Mouse (Mus musculus) forebrain, embryonic 12.5 days (tissue): ENCODE results near the gene Zfyve1. TPM values are rescaled to one million over a fixed set of nuclear protein-coding genes. Genes with fewer than 3 reads are reported as not detected.

ENCODE experiments used
- ATAC-seq: fragments of 200-750 bp; cut with Nextera tagmentation; 2 replicates; pipeline ENCODE4 v1.8.0; 2017; ENCODE audit warnings: moderate TSS enrichment; ENCODE audit not compliant: low FRiP score
- H3K27ac ChIP-seq: fragments of 300-500 bp; sonication (generic); 2 replicates; pipeline ENCODE4 v1.5.1; 2016; ENCODE audit warnings: mild to moderate bottlenecking
- H3K27me3 ChIP-seq: fragments of 300-500 bp; sonication (generic); 2 replicates; pipeline ENCODE4 v1.6.1; 2016; ENCODE audit warnings: mild to moderate bottlenecking
- H3K36me3 ChIP-seq: fragments of 300-500 bp; sonication (generic); replicated peaks from 2 replicates; pipeline ENCODE4 v1.6.1; 2016; ENCODE audit warnings: mild to moderate bottlenecking
- H3K4me1 ChIP-seq: fragments of 300-500 bp; sonication (generic); 2 replicates; pipeline ENCODE4 v1.6.1; 2016
- H3K4me2 ChIP-seq: fragments of 300-500 bp; sonication (generic); 2 replicates; pipeline ENCODE4 v1.6.1; 2016; ENCODE audit warnings: mild to moderate bottlenecking, moderate library complexity
- H3K4me3 ChIP-seq: fragments of 300-500 bp; sonication (generic); replicated peaks from 2 replicates; pipeline ENCODE4 v1.5.1; 2016; ENCODE audit warnings: mild to moderate bottlenecking
- H3K9ac ChIP-seq: fragments of 300-500 bp; sonication (generic); 2 replicates; pipeline ENCODE4 v1.6.1; 2016; ENCODE audit warnings: mild to moderate bottlenecking
- H3K9me3 ChIP-seq: fragments of 300-500 bp; sonication (generic); 2 replicates; pipeline ENCODE4 v1.6.1; 2016
- WGBS: fragments of 180-500 bp; shearing (Covaris S2); methylation state at CpG from one replicate; pipeline ENCODE4 v1.1.7; 2016; 5-methylcytosine and 5-hydroxymethylcytosine counted together
- polyA plus RNA-seq: library from polyadenylated mRNA; unstranded; fragments of >200 nt; fragmentation: Nextera tagmentation; extraction: Ambion mirVana; gene quantifications from 2 replicates; pipeline ENCODE4 v1.2.1, GENCODE M21; 2016

The Zfyve1 gene
- polyA plus RNA-seq, 1 experiment from 2014 or later = 35.0 TPM

DNA sequence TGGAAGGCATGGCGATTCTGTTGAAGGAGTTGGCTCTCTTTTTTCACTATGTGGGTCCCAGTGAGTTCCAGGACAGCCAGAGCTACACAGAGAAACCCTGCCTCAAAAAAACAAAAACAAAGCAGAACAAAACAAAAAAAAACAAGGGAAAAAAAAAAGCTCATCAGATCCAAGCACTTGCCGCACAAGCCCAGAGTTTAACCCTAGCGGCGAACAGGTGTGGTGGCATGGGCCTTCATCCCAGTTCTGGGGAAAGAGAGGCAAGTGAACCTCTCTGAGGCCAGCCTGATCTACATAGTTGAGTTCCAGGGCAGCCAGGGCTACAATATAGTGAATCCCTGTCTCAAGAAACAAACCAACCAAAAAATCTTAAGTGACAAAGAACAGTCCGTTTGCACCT, 19.6 kb downstream of the Zfyve1 start:
- H3K9me3 ChIP-seq = no peaks in the 10 kb centered on the region
- H3K4me2 ChIP-seq = no peak overlapping the region
- WGBS = 96% methylated on average over 5 of the region's 5 CpGs
- no peak overlapping the region for H3K9ac ChIP-seq
- ATAC-seq = no peak
- H3K27ac ChIP-seq = no peak overlapping the region
- peaks cover 58% of the 10 kb centered on the region for H3K36me3 ChIP-seq
- H3K4me1 ChIP-seq = peaks cover 10% of the 10 kb centered on the region; the same call in 1 of the 2 replicates
- no peak overlapping the region for H3K4me3 ChIP-seq
- no peaks in the 10 kb centered on the region for H3K27me3 ChIP-seq

DNA sequence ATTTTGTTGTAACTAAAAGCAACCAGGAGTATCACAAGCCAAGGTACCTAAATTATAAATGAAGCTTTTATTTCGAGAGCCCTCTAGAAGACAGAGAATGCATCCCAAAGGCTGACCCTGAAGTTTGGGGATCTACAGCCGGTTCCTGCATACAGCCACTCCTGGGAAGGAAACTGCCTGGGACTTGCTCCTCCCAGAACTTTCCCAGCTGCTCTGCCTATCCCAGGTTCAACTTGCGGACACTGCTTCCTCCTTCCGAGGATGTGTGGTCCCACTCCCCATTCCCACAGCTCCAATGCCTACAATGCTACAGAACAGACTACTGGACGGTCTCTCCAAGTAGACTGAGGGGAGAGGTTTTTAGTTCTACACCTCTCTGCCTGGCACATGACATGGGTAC, 24.3 kb downstream of the Zfyve1 start:
- Histone ChIP-seq H3K27me3 (no peaks in the 10 kb centered on the region), H3K36me3 (peaks cover 76% of the 10 kb centered on the region), H3K4me2 (no peak overlapping the region), H3K4me1 (no peaks in the 10 kb centered on the region), H3K9me3 (no peaks in the 10 kb centered on the region), H3K9ac (no peak overlapping the region), H3K27ac (no peak overlapping the region), H3K4me3 (no peak overlapping the region)
- ATAC-seq = no peak
- WGBS = 90% methylated on average over 5 of the region's 5 CpGs

DNA sequence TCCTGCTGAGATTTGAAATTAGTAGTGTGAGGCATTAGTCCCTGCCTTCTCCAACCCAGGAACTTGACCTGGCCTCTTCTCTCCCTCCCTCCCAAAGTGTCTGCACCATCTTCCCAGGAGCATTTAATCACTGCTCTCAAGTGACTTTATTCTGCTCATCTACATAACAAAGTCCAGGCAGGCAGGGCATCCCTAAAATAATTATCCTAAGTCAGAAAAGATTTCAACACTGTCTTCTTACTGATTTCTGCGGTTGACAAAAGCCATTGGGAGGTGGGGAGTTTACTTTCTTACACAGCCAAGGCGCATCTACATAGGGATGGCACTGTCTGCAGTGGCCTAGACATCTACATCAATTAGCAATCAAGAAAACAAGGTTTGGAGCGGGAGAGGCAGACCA, 27.2 kb downstream of the Zfyve1 start:
- Histone ChIP-seq H3K4me2 (no peak overlapping the region), H3K4me1 (no peaks in the 10 kb centered on the region), H3K4me3 (no peak overlapping the region), H3K27me3 (no peaks in the 10 kb centered on the region), H3K36me3 (peaks cover 82% of the 10 kb centered on the region), H3K9me3 (no peaks in the 10 kb centered on the region), H3K27ac (no peak overlapping the region), H3K9ac (no peak overlapping the region)
- 86% methylated on average over 3 of the region's 3 CpGs for WGBS
- no peak for ATAC-seq

DNA sequence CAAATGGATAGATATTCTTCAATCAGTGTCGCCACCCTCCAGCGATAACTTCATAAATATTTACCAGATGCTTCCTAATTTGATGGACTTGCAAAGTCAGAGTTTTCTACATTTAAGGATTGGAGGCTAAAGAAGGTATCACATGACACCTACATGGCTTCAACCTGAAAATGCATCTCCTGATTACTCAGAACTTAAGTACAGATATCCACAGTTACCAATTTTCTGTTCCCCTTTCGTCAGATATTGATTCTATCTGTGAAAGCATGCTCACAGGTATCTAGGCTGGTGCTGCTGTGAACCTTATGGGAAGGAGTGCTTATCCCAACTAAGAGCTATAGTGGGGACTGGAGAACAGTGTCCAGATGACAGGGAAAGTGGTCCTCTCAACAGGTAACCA, 34.4 kb downstream of the Zfyve1 start:
- no peak overlapping the region for H3K4me3 ChIP-seq
- H3K9me3 ChIP-seq = no peaks in the 10 kb centered on the region
- 90% methylated on average over 3 of the region's 3 CpGs for WGBS
- peaks cover 7% of the 10 kb centered on the region; the same call in 1 of the 2 replicates for H3K4me1 ChIP-seq
- H3K27ac ChIP-seq = no peak overlapping the region
- H3K4me2 ChIP-seq = no peak overlapping the region
- no peak overlapping the region for H3K9ac ChIP-seq
- ATAC-seq = no peak
- peaks cover 79% of the 10 kb centered on the region for H3K36me3 ChIP-seq
- H3K27me3 ChIP-seq = no peaks in the 10 kb centered on the region

DNA sequence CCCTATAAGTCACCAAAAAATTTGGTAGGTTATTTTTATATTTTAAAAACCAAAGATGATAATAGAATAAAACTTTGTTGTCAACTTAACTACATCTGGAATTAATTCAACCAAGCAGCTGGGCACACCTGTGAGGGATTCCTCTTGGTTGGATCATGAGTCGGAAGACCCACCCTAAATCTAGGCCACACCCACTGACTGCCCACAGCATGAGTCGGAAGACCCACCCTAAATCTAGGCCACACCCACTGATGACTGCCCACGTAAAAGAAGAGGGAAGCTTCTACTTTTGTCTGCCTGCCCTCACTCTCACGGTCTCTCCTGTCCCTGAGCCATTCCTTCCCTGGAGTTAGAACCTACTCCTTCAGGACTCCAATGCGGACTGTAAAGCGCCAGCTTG, 36.8 kb downstream of the Zfyve1 start:
- no peak overlapping the region for H3K9ac ChIP-seq
- H3K27me3 ChIP-seq = no peaks in the 10 kb centered on the region
- peaks cover 7% of the 10 kb centered on the region; the same call in 1 of the 2 replicates for H3K4me1 ChIP-seq
- no peak for ATAC-seq
- H3K9me3 ChIP-seq = no peaks in the 10 kb centered on the region
- H3K36me3 ChIP-seq = peaks cover 79% of the 10 kb centered on the region
- H3K4me2 ChIP-seq = no peak overlapping the region
- 72% methylated on average over 6 of the region's 6 CpGs for WGBS
- no peak overlapping the region for H3K4me3 ChIP-seq
- H3K27ac ChIP-seq = no peak overlapping the region

DNA sequence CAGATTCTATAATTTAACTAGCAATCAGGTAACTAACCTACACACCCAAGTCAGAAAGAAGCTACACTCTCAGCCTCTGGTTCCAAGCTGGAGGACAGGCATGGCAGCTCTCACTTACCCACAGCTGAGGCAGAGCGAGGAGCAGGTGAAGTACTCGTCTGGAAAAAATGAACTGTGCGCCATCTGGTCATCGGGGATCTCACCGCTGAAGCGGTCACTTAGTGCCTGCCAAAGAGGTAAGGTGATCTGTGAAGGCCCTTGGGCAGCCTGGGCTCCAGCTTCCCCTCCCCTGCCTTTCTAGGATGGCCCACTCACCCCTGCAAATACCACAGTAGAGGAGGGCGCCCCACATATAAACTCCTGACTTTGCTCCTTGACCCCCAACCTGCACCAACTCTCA, 38.5 kb downstream of the Zfyve1 start:
- H3K9me3 ChIP-seq = no peaks in the 10 kb centered on the region
- H3K4me3 ChIP-seq = no peak overlapping the region
- H3K9ac ChIP-seq = no peak overlapping the region
- H3K36me3 ChIP-seq = peaks cover 84% of the 10 kb centered on the region
- ATAC-seq = no peak
- no peaks in the 10 kb centered on the region for H3K27me3 ChIP-seq
- H3K4me1 ChIP-seq = peaks cover 7% of the 10 kb centered on the region; the same call in 1 of the 2 replicates
- no peak overlapping the region for H3K27ac ChIP-seq
- WGBS = 98% methylated on average over 7 of the region's 7 CpGs
- H3K4me2 ChIP-seq = no peak overlapping the region

DNA sequence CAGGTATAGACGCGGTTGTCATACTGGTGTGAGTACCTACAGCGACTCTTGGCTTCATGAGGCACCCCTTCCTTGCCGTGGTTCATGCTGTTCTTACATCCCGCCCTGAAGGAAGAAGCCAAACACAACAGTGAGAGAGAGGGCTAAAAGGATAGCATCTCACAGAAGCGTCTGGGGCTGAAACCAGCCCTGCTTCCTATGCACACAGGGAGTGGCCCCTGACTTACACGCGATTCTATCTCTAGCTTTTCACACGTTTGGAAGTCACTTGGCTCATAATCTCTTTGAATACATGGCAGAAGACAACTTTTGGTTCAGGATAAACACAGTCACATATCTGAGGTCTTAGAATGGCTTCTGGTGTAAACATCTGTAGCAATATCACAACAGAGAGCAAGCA, 41.4 kb downstream of the Zfyve1 start:
- Histone ChIP-seq H3K4me3 (no peak overlapping the region), H3K27ac (no peak overlapping the region), H3K4me2 (no peak overlapping the region), H3K9ac (no peak overlapping the region), H3K27me3 (no peaks in the 10 kb centered on the region), H3K9me3 (no peaks in the 10 kb centered on the region), H3K4me1 (no peaks in the 10 kb centered on the region), H3K36me3 (peaks cover 91% of the 10 kb centered on the region)
- WGBS = 64% methylated on average over 9 of the region's 9 CpGs
- ATAC-seq = no peak

DNA sequence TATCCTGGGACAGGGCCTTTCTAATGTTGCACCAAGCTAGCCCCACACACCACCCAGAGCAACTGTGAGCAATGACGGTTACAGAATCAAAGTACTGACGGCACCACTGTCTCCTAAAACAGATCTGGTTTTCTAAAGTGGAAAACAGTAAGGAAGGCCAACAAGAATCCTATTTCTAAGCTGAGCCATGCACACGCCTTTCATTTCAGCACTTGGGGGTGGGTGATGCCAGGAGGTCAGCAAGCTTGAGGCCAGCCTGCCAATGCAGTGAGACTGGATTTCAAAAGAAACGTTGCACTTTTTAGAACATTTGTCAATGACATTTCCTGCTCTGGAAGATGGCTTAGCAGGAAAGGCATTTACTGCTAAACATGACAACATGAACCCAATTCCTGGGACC, 43.2 kb downstream of the Zfyve1 start:
- ATAC-seq = no peak
- Histone ChIP-seq H3K4me2 (no peak overlapping the region), H3K27ac (no peak overlapping the region), H3K27me3 (no peaks in the 10 kb centered on the region), H3K9ac (no peak overlapping the region), H3K36me3 (peaks cover 96% of the 10 kb centered on the region), H3K4me1 (no peaks in the 10 kb centered on the region), H3K4me3 (no peak overlapping the region), H3K9me3 (no peaks in the 10 kb centered on the region)
- WGBS = 91% methylated on average over 4 of the region's 4 CpGs

DNA sequence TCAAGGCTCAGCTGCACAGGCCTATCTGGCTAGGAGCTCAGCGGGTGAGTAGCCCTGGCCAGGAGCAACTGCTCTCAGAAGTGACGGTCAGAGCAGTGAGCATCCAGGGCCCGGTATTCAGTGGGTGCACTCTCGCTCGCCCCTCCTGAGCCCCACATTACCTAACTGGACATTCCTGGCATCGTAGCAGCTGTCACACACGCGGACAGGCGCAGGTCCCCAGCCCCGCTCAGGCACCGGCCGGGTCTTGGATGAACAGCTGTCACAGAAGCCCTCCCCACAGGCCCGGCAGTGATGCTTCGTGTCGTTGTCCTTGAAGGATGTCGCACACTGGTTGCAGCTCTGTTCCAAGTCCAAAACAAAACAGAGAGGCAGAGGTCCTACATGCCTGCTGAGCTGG, 45.7 kb downstream of the Zfyve1 start:
- Histone ChIP-seq H3K4me3 (no peak overlapping the region), H3K27me3 (no peaks in the 10 kb centered on the region), H3K4me1 (no peaks in the 10 kb centered on the region), H3K9ac (no peak overlapping the region), H3K4me2 (no peak overlapping the region), H3K27ac (no peak overlapping the region), H3K36me3 (peaks cover 94% of the 10 kb centered on the region), H3K9me3 (no peaks in the 10 kb centered on the region)
- ATAC-seq = no peak
- 96% methylated on average over 16 of the region's 16 CpGs for WGBS

DNA sequence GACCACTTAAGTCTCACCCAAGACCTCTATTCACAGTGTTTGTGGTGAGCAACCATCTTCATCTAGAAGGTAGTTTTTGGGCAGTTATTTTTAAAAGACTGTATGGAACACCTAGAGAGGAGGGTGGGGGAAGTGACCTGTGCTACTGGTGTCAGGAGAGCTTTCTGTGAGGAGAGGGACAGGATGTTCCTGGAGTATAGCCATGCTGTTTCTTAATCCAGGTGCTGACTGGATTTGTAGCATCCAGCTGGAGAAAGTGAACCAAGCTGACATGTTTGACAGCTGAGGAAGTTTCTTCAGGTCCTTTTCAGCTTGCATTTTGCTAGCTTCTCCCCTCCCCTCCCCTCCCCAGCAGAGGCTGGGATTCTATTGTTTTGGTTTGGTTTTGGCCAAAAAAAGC, 52.2 kb downstream of the Zfyve1 start:
- Histone ChIP-seq H3K9me3 (no peaks in the 10 kb centered on the region), H3K4me3 (no peak overlapping the region), H3K4me1 (no peaks in the 10 kb centered on the region), H3K27me3 (no peaks in the 10 kb centered on the region), H3K27ac (no peak overlapping the region), H3K36me3 (peaks cover 68% of the 10 kb centered on the region), H3K9ac (no peak overlapping the region), H3K4me2 (no peak overlapping the region)
- no peak for ATAC-seq

DNA sequence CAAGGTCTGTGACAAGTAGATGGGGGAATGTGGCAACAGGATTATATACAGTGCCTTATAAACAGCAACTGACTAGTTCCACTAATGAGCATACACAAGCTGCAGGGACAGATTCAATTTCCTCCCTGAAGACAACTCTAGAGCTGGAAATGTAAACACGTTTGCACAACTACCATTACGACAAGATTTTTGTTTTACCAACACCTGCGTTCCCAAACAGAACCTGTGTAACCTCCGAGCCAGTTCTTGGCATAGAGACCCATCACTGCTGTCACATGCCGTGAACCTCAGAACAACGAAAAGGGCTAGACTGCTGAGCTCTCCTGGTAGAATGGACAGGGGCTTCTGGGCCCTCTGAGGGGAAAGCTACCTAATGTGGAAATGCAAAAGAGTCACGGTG, 53.0 kb downstream of the Zfyve1 start:
- ATAC-seq = no peak
- Histone ChIP-seq H3K4me1 (no peaks in the 10 kb centered on the region), H3K27me3 (no peaks in the 10 kb centered on the region), H3K27ac (no peak overlapping the region), H3K9ac (no peak overlapping the region), H3K9me3 (no peaks in the 10 kb centered on the region), H3K4me2 (no peak overlapping the region), H3K4me3 (no peak overlapping the region), H3K36me3 (peaks cover 69% of the 10 kb centered on the region)
- WGBS = 84% methylated on average over 7 of the region's 7 CpGs

DNA sequence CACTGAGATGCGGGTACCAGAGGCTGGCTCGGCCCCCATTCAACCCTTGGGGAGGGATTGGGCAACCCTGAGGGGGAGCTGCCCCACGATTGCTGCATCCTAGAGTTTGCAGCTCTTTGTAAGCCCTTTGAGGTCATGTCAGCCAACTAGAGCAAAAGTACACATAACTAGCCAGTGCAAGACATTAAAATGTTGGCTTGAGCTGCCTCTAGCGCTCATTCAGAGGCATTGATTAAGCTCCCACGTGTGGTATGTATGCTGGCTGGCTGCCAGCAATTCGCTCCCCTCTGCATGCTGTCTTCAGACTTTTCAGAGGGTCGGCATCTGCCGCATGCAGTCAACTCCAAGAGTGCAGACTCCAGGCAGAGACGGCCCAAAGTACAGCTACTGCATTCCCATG, 61.0 kb downstream of the Zfyve1 start:
- Histone ChIP-seq H3K9me3 (no peaks in the 10 kb centered on the region), H3K9ac (no peak overlapping the region), H3K36me3 (peaks cover 75% of the 10 kb centered on the region), H3K4me1 (peaks cover 8% of the 10 kb centered on the region), H3K4me2 (no peak overlapping the region), H3K27me3 (no peaks in the 10 kb centered on the region), H3K27ac (peak overlapping the region; percentile 42; the same call in 1 of the 2 replicates), H3K4me3 (no peak overlapping the region)
- 58% methylated on average over 9 of the region's 9 CpGs for WGBS
- peak; percentile 30; the same call in 1 of the 2 replicates for ATAC-seq

DNA sequence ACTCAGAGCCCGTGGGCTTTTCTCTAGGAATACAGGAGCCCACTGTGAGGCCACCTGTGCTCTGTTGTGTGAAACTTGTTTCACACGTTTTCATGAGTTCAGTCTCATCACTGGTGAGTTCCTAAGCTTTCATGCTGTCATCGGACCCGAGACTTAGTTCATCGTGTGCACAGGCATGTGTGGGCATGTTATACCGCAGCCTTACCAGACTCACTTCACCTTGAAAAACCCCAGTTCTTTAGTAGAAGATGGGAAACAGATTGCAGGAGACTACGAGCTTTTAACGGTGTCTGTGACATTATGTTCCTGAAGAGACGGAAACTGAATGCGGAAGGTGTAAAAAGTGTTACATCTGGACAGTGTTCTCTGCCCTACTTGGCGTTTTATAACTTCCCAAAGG, 61.6 kb downstream of the Zfyve1 start:
- WGBS = 91% methylated on average over 11 of the region's 11 CpGs
- ATAC-seq = no peak
- H3K4me2 ChIP-seq = no peak overlapping the region
- no peak overlapping the region for H3K9ac ChIP-seq
- H3K27me3 ChIP-seq = no peaks in the 10 kb centered on the region
- peaks cover 70% of the 10 kb centered on the region for H3K36me3 ChIP-seq
- H3K9me3 ChIP-seq = no peaks in the 10 kb centered on the region
- H3K4me3 ChIP-seq = no peak overlapping the region
- H3K27ac ChIP-seq = no peak overlapping the region
- peaks cover 8% of the 10 kb centered on the region for H3K4me1 ChIP-seq

DNA sequence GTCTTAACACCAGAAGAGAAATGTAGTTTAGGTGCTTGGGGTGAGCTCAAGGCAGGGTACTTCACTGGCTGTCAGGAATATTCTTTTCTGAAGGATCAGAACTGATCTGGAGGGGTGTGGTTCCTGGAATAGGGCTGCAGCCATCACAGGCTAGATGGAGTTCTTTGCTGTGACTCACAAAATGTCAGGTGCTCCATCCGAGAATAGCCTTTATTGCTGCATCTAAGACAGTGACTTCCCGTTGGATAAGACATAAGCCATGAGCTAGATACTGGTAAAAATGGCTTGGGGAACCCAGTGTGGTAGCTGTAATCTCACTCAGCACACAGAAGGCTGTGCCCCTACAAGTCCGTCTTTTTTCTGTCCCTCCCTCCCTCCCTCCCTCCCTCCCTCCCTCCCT, 62.8 kb downstream of the Zfyve1 start:
- WGBS = 93% methylated on average over 3 of the region's 3 CpGs
- Histone ChIP-seq H3K27ac (no peak overlapping the region), H3K4me2 (no peak overlapping the region), H3K4me3 (no peak overlapping the region), H3K9ac (no peak overlapping the region), H3K36me3 (peaks cover 64% of the 10 kb centered on the region), H3K4me1 (peaks cover 8% of the 10 kb centered on the region), H3K9me3 (no peaks in the 10 kb centered on the region), H3K27me3 (no peaks in the 10 kb centered on the region)
- ATAC-seq = no peak
